Mouse (Mus musculus) heart, embryonic 13.5 days (tissue): Measurements from ENCODE around the gene Ppfia4. TPM values are rescaled to one million over a fixed set of nuclear protein-coding genes. Genes with fewer than 3 reads are reported as not detected.

Experiments used
- ATAC-seq: fragments of 200-750 bp; cut with Nextera tagmentation; 2 replicates; pipeline ENCODE4 v1.8.0; 2017; ENCODE audit warnings: moderate TSS enrichment; ENCODE audit not compliant: insufficient number of reproducible peaks, low FRiP score, low TSS enrichment; ENCODE audit errors: extremely low read depth
- H3K27ac ChIP-seq: fragments of 300-500 bp; sonication (generic); replicated peaks from 2 replicates; pipeline ENCODE4 v1.5.1; 2015; ENCODE audit warnings: moderate library complexity, mild to moderate bottlenecking, inconsistent platforms
- H3K27me3 ChIP-seq: fragments of 300-500 bp; sonication (generic); replicated peaks from 2 replicates; pipeline ENCODE4 v1.6.1; 2015; ENCODE audit warnings: mild to moderate bottlenecking, inconsistent platforms
- H3K36me3 ChIP-seq: fragments of 300-500 bp; sonication (generic); 2 replicates; pipeline ENCODE4 v1.6.1; 2015; ENCODE audit warnings: mild to moderate bottlenecking, inconsistent platforms
- H3K4me1 ChIP-seq: fragments of 300-500 bp; sonication (generic); 2 replicates; pipeline ENCODE4 v1.6.1; 2015; ENCODE audit warnings: inconsistent platforms
- H3K4me2 ChIP-seq: fragments of 300-500 bp; sonication (generic); 2 replicates; pipeline ENCODE4 v1.6.1; 2015; ENCODE audit warnings: inconsistent platforms, mild to moderate bottlenecking, moderate library complexity
- H3K4me3 ChIP-seq: fragments of 300-500 bp; sonication (generic); 2 replicates; pipeline ENCODE4 v1.5.1; 2015; ENCODE audit warnings: moderate library complexity, mild to moderate bottlenecking, inconsistent platforms
- H3K9ac ChIP-seq: fragments of 300-500 bp; sonication (generic); 2 replicates; pipeline ENCODE4 v1.6.1; 2015; ENCODE audit warnings: inconsistent platforms, mild to moderate bottlenecking, moderate library complexity
- H3K9me3 ChIP-seq: fragments of 300-500 bp; sonication (generic); 2 replicates; pipeline ENCODE4 v1.6.1; 2016; ENCODE audit warnings: inconsistent platforms
- WGBS: fragments of 180-500 bp; shearing (Covaris S2); methylation state at CpG from one replicate; pipeline ENCODE4 v1.1.7; 2015; ENCODE audit warnings: mixed read lengths; 5-methylcytosine and 5-hydroxymethylcytosine counted together
- polyA plus RNA-seq: library from polyadenylated mRNA; unstranded; fragments of >200 nt; fragmentation: Nextera tagmentation; extraction: Ambion mirVana; gene quantifications from 2 replicates; pipeline ENCODE4 v1.2.1, GENCODE M21; 2015

Gene Ppfia4
- polyA plus RNA-seq, 1 experiment from 2014 or later = 10.9 TPM

GRCm38 (mm10) chr1:134318261-134318660 is 14.5 kb downstream of the Ppfia4 start:
- no peak overlapping the region for H3K4me2 ChIP-seq
- H3K27ac ChIP-seq = no peak overlapping the region
- peaks cover 56% of the 10 kb centered on the region for H3K36me3 ChIP-seq
- no peaks in the 10 kb centered on the region for H3K27me3 ChIP-seq
- no peaks in the 10 kb centered on the region for H3K4me1 ChIP-seq
- H3K4me3 ChIP-seq = no peak overlapping the region
- no peaks in the 10 kb centered on the region for H3K9me3 ChIP-seq
- WGBS = 75% methylated on average over 5 of the region's 5 CpGs
- H3K9ac ChIP-seq = no peak overlapping the region
- no peak for ATAC-seq

- Histone ChIP-seq H3K9ac (no peak overlapping the region), H3K27me3 (no peaks in the 10 kb centered on the region), H3K36me3 (peaks cover 62% of the 10 kb centered on the region), H3K27ac (no peak overlapping the region), H3K4me1 (no peaks in the 10 kb centered on the region), H3K4me3 (no peak overlapping the region), H3K4me2 (no peak overlapping the region), H3K9me3 (no peaks in the 10 kb centered on the region)
- ATAC-seq = no peak
- WGBS = 83% methylated on average over 9 of the region's 9 CpGs
These were observed 16.4 kb downstream of the Ppfia4 start for GRCm38 (mm10) chr1:134316361-134316760.

GRCm38 (mm10) chr1:134315181-134315580 is 17.5 kb downstream of the Ppfia4 start:
- Histone ChIP-seq H3K9ac (no peak overlapping the region), H3K4me2 (no peak overlapping the region), H3K27me3 (no peaks in the 10 kb centered on the region), H3K4me3 (no peak overlapping the region), H3K9me3 (no peaks in the 10 kb centered on the region), H3K27ac (no peak overlapping the region), H3K4me1 (no peaks in the 10 kb centered on the region), H3K36me3 (peaks cover 63% of the 10 kb centered on the region)
- WGBS = 84% methylated on average over 5 of the region's 5 CpGs
- no peak for ATAC-seq

GRCm38 (mm10) chr1:134311760-134312159 is 21.0 kb downstream of the Ppfia4 start:
- H3K27me3 ChIP-seq = no peaks in the 10 kb centered on the region
- 0 out of 2 replicates have a peak, but pooled peaks cover 3% of the 10 kb centered on the region for H3K4me1 ChIP-seq
- H3K36me3 ChIP-seq = peaks cover 66% of the 10 kb centered on the region
- no peak overlapping the region for H3K27ac ChIP-seq
- 80% methylated on average over 7 of the region's 7 CpGs for WGBS
- no peak for ATAC-seq
- H3K9ac ChIP-seq = no peak overlapping the region
- H3K4me2 ChIP-seq = no peak overlapping the region
- H3K4me3 ChIP-seq = no peak overlapping the region
- H3K9me3 ChIP-seq = no peaks in the 10 kb centered on the region

- WGBS = 83% methylated on average over 3 of the region's 3 CpGs
- H3K9me3 ChIP-seq = no peaks in the 10 kb centered on the region
- no peak overlapping the region for H3K27ac ChIP-seq
- ATAC-seq = no peak
- H3K36me3 ChIP-seq = peaks cover 65% of the 10 kb centered on the region
- H3K4me2 ChIP-seq = no peak overlapping the region
- H3K27me3 ChIP-seq = no peaks in the 10 kb centered on the region
- no peak overlapping the region for H3K4me3 ChIP-seq
- H3K9ac ChIP-seq = no peak overlapping the region
- H3K4me1 ChIP-seq = 0 out of 2 replicates have a peak, but pooled peaks cover 3% of the 10 kb centered on the region
These were observed 22.0 kb downstream of the Ppfia4 start for GRCm38 (mm10) chr1:134310729-134311128.

- Histone ChIP-seq H3K9me3 (no peaks in the 10 kb centered on the region), H3K9ac (no peak overlapping the region), H3K4me3 (no peak overlapping the region), H3K4me2 (no peak overlapping the region), H3K27me3 (no peaks in the 10 kb centered on the region), H3K27ac (no peak overlapping the region), H3K4me1 (0 out of 2 replicates have a peak, but pooled peaks cover 3% of the 10 kb centered on the region), H3K36me3 (peaks cover 64% of the 10 kb centered on the region)
- WGBS = 76% methylated on average over 2 of the region's 2 CpGs
- no peak for ATAC-seq
These were observed 22.4 kb downstream of the Ppfia4 start for GRCm38 (mm10) chr1:134310291-134310690.

GRCm38 (mm10) chr1:134307409-134307808 is 25.3 kb downstream of the Ppfia4 start:
- Histone ChIP-seq H3K36me3 (peaks cover 64% of the 10 kb centered on the region), H3K9me3 (no peaks in the 10 kb centered on the region), H3K27me3 (no peaks in the 10 kb centered on the region), H3K4me1 (peaks cover 21% of the 10 kb centered on the region), H3K4me3 (no peak overlapping the region), H3K9ac (no peak overlapping the region), H3K27ac (no peak overlapping the region), H3K4me2 (no peak overlapping the region)
- 60% methylated on average over 10 of the region's 10 CpGs for WGBS
- no peak for ATAC-seq

DNA sequence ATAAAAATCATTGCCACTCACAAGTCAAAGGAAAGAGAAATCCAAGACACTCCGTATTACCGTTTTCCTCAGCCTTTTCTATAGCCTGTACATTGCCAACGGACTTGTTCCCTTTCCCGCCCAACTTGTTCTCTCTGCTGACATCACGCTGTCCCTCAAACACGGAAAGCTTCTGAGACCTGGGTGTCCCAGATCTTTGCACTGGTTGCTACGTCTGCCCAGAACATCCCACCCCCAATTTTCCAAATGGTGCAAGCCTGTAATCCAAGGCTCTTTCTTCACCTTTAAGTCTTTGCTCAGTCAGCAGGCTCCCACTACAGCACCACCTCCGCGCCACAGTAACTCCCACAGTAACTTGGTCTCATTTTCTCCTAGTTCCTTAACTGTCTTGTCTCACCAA is 27.8 kb downstream of the Ppfia4 start:
- H3K36me3 ChIP-seq = peaks cover 46% of the 10 kb centered on the region
- 92% methylated on average over 9 of the region's 9 CpGs for WGBS
- H3K27ac ChIP-seq = no peak overlapping the region
- H3K4me1 ChIP-seq = peaks cover 35% of the 10 kb centered on the region
- peaks cover 5% of the 10 kb centered on the region; the same call in 1 of the 2 replicates for H3K27me3 ChIP-seq
- H3K4me2 ChIP-seq = no peak overlapping the region
- H3K4me3 ChIP-seq = no peak overlapping the region
- H3K9me3 ChIP-seq = no peaks in the 10 kb centered on the region
- ATAC-seq = no peak
- H3K9ac ChIP-seq = no peak overlapping the region

- Histone ChIP-seq H3K36me3 (peaks cover 32% of the 10 kb centered on the region), H3K27me3 (peaks cover 23% of the 10 kb centered on the region), H3K4me3 (no peak overlapping the region), H3K9me3 (no peaks in the 10 kb centered on the region), H3K27ac (peak overlapping the region; percentile 94), H3K9ac (peak overlapping the region; percentile 64), H3K4me1 (peaks cover 51% of the 10 kb centered on the region), H3K4me2 (peak overlapping the region; percentile 11; the same call in 1 of the 2 replicates)
- WGBS = 27% methylated on average over 8 of the region's 8 CpGs
- no peak for ATAC-seq
These were observed 30.0 kb downstream of the Ppfia4 start for GRCm38 (mm10) chr1:134302568-134303238.

DNA sequence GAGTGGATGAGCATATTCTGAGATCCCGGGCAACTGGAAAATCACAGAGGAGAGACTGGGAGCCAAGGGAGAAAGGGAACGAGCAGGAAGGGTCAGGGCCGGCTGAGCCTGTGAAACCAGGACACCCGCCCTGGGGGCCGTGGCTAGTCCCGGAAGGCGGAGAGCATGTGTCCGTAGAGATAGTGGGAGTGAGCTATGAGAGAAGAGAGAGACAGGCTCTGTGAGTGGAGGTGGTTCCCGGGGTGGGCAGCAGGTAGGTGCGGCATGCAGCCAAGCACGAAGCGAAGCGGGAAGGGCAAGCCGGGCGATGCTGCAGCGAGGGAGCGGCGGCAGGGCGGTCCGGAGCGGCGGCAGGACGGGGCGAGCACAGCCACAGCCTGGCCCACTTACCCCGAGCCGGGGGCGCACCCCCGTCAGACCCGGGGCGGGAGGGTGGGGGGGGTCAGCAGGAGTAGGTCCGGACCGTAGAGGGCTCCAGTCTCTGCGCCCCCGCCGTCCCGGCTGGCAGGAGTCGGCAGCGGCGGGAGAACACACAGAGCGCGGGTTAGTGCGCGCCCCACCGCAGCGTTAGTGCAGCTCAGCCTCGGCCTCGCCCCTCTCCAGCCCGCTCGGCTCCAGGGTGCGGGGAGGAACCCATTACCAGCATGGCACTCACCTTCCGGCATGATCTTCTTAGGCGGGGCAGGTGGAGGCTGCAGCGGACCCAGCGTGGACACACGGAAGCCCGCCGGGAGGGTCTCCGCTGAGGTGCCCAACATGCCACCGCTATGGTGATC is 33.9 kb downstream of the Ppfia4 start:
- no peak for ATAC-seq
- H3K4me3 ChIP-seq = peak overlapping the region; percentile 54
- peaks cover 45% of the 10 kb centered on the region for H3K4me1 ChIP-seq
- H3K9ac ChIP-seq = peak overlapping the region; percentile 81
- H3K36me3 ChIP-seq = peaks cover 21% of the 10 kb centered on the region
- H3K27ac ChIP-seq = no peak overlapping the region
- peak overlapping the region; percentile 81 for H3K4me2 ChIP-seq
- peaks cover 28% of the 10 kb centered on the region for H3K27me3 ChIP-seq
- 15% methylated on average over 58 of the region's 59 CpGs for WGBS
- no peaks in the 10 kb centered on the region for H3K9me3 ChIP-seq

DNA sequence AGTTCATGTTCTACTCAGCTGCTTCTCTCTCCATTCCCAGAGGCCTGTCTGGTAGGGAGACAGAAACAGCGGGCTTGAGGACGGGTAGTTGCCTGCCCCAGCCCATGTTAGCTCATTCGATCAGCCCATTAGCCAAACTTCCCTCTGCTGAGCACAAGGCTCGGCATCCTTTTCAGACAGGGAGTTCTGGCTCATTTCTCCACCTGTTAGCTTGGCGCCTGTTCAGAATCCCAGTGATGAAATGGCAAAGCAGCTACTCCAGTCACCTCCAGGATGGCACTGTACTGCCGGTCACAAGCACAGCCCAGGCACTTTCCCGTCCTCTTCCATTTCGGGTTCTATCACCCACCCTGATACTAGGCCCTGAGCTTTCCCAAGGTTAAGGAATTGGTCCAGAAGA is 35.5 kb downstream of the Ppfia4 start:
- H3K4me2 ChIP-seq = no peak overlapping the region
- H3K9ac ChIP-seq = no peak overlapping the region
- no peak overlapping the region for H3K4me3 ChIP-seq
- H3K9me3 ChIP-seq = no peaks in the 10 kb centered on the region
- WGBS = 82% methylated on average over 8 of the region's 8 CpGs
- H3K27me3 ChIP-seq = peaks cover 28% of the 10 kb centered on the region
- H3K36me3 ChIP-seq = peaks cover 17% of the 10 kb centered on the region
- no peak for ATAC-seq
- H3K27ac ChIP-seq = no peak overlapping the region
- H3K4me1 ChIP-seq = peaks cover 29% of the 10 kb centered on the region
